Mouse (Mus musculus): ENCODE measurements around the gene Chac1. TPM values are rescaled to one million over a fixed set of nuclear protein-coding genes. Genes with fewer than 3 reads are reported as not detected.
A peak's percentile ranks its signal among the peaks of the same experiment; 100 is the strongest.

Chac1 gene
- polyA plus RNA-seq (2015; fragmentation: Nextera tagmentation; extraction: Ambion mirVana), result 6.1 and 6.7 TPM in 2 replicates

GRCm38 (mm10) chr2:119350555-119351486 lies at the start of gene Chac1:
Gene Chac1 (plus strand): TSS chr2:119351229.
- peaks cover 13% of the 10 kb centered on the region for H3K36me3 ChIP-seq
- peak; percentile 98 for ATAC-seq (ENCODE audit: low FRiP score)
- WGBS, result 5% methylated on average over 58 of the region's 58 CpGs
- H3K4me1 ChIP-seq (replicated peaks), result peaks cover 8% of the 10 kb centered on the region
- no peak within 1 kb of the TSS for H3K27ac ChIP-seq
- no peaks in the 10 kb centered on the region for H3K9me3 ChIP-seq
- peaks cover 55% of the 10 kb centered on the region for H3K27me3 ChIP-seq
- peak within 1 kb of the TSS; percentile 80 for H3K9ac ChIP-seq
- H3K4me2 ChIP-seq, result peak within 1 kb of the TSS; percentile 94
- peak within 1 kb of the TSS; percentile 62 for H3K4me3 ChIP-seq

GRCm38 (mm10) chr2:119302876-119303275 lies 48.2 kb upstream of the Chac1 start:
- WGBS, result 82% methylated on average over 6 of the region's 6 CpGs
- Histone ChIP-seq H3K4me3 (no peak overlapping the region), H3K4me2 (no peak overlapping the region), H3K4me1 (replicated peaks) (peaks cover 34% of the 10 kb centered on the region), H3K36me3 (peaks cover 30% of the 10 kb centered on the region), H3K9me3 (no peaks in the 10 kb centered on the region), H3K27ac (no peak overlapping the region), H3K27me3 (0 out of 2 replicates have a peak, but pooled peaks cover 7% of the 10 kb centered on the region), H3K9ac (no peak overlapping the region)
- no peak for ATAC-seq (ENCODE audit: low FRiP score)

- WGBS, result 60% methylated on average over 3 of the region's 3 CpGs
- Histone ChIP-seq H3K4me1 (replicated peaks) (peaks cover 34% of the 10 kb centered on the region), H3K4me3 (no peak overlapping the region), H3K27me3 (0 out of 2 replicates have a peak, but pooled peaks cover 10% of the 10 kb centered on the region), H3K4me2 (no peak overlapping the region), H3K27ac (no peak overlapping the region), H3K36me3 (peaks cover 15% of the 10 kb centered on the region), H3K9me3 (no peaks in the 10 kb centered on the region), H3K9ac (no peak overlapping the region)
- no peak for ATAC-seq (ENCODE audit: low FRiP score)
These were observed 46.6 kb upstream of the Chac1 start for GRCm38 (mm10) chr2:119304391-119304790.

- H3K27me3 ChIP-seq, result 0 out of 2 replicates have a peak, but pooled peaks cover 14% of the 10 kb centered on the region
- peak; percentile 63; the same call in 1 of the 2 replicates for ATAC-seq (ENCODE audit: low FRiP score)
- 13% methylated on average over 3 of the region's 3 CpGs for WGBS
- H3K4me3 ChIP-seq, result no peak overlapping the region
- H3K9me3 ChIP-seq, result no peaks in the 10 kb centered on the region
- no peak overlapping the region for H3K9ac ChIP-seq
- H3K4me2 ChIP-seq, result no peak overlapping the region
- peaks cover 11% of the 10 kb centered on the region for H3K36me3 ChIP-seq
- H3K4me1 ChIP-seq (replicated peaks), result peaks cover 31% of the 10 kb centered on the region
- 0 out of 2 replicates have a peak overlapping the region, but pooled peaks have one; percentile 12 for H3K27ac ChIP-seq
These were observed 46.2 kb upstream of the Chac1 start for GRCm38 (mm10) chr2:119304798-119305208.

GRCm38 (mm10) chr2:119311544-119311943 lies 39.5 kb upstream of the Chac1 start:
- Histone ChIP-seq H3K9ac (no peak overlapping the region), H3K27ac (no peak overlapping the region), H3K4me1 (replicated peaks) (peaks cover 16% of the 10 kb centered on the region), H3K9me3 (no peaks in the 10 kb centered on the region; the same call in 1 of the 2 replicates), H3K27me3 (peaks cover 60% of the 10 kb centered on the region), H3K4me2 (no peak overlapping the region), H3K4me3 (no peak overlapping the region), H3K36me3 (no peaks in the 10 kb centered on the region)
- WGBS, result 62% methylated on average over 12 of the region's 12 CpGs
- ATAC-seq (ENCODE audit: low FRiP score), result no peak

GRCm38 (mm10) chr2:119312380-119312958 lies 38.6 kb upstream of the Chac1 start:
- ATAC-seq (ENCODE audit: low FRiP score), result 0 out of 2 replicates have a peak, but pooled peaks have one; percentile 37
- H3K27ac ChIP-seq, result no peak overlapping the region
- H3K4me2 ChIP-seq, result no peak overlapping the region
- 21% methylated on average over 2 of the region's 2 CpGs for WGBS
- H3K9me3 ChIP-seq, result no peaks in the 10 kb centered on the region; the same call in 1 of the 2 replicates
- H3K9ac ChIP-seq, result no peak overlapping the region
- no peak overlapping the region for H3K4me3 ChIP-seq
- H3K4me1 ChIP-seq (replicated peaks), result peaks cover 16% of the 10 kb centered on the region
- peaks cover 68% of the 10 kb centered on the region for H3K27me3 ChIP-seq
- H3K36me3 ChIP-seq, result no peaks in the 10 kb centered on the region

- H3K4me2 ChIP-seq, result no peak overlapping the region
- no peak overlapping the region for H3K4me3 ChIP-seq
- WGBS, result 34% methylated on average over 10 of the region's 10 CpGs
- peaks cover 16% of the 10 kb centered on the region for H3K4me1 ChIP-seq (replicated peaks)
- no peaks in the 10 kb centered on the region; the same call in 1 of the 2 replicates for H3K9me3 ChIP-seq
- H3K27me3 ChIP-seq, result peaks cover 81% of the 10 kb centered on the region
- H3K36me3 ChIP-seq, result no peaks in the 10 kb centered on the region
- no peak overlapping the region for H3K27ac ChIP-seq
- no peak overlapping the region for H3K9ac ChIP-seq
- ATAC-seq (ENCODE audit: low FRiP score), result 0 out of 2 replicates have a peak, but pooled peaks have one; percentile 40
These were observed 37.1 kb upstream of the Chac1 start for GRCm38 (mm10) chr2:119313780-119314479.

- Histone ChIP-seq H3K4me3 (no peak overlapping the region), H3K4me2 (no peak overlapping the region), H3K27me3 (peaks cover 83% of the 10 kb centered on the region), H3K4me1 (replicated peaks) (peaks cover 16% of the 10 kb centered on the region), H3K27ac (no peak overlapping the region), H3K36me3 (no peaks in the 10 kb centered on the region), H3K9me3 (no peaks in the 10 kb centered on the region; the same call in 1 of the 2 replicates), H3K9ac (no peak overlapping the region)
- ATAC-seq (ENCODE audit: low FRiP score), result no peak
- 61% methylated on average over 12 of the region's 12 CpGs for WGBS
These were observed 36.2 kb upstream of the Chac1 start for GRCm38 (mm10) chr2:119314742-119315310.

GRCm38 (mm10) chr2:119318043-119318710 lies 32.9 kb upstream of the Chac1 start:
- WGBS, result 66% methylated on average over 3 of the region's 3 CpGs

GRCm38 (mm10) chr2:119320571-119320970 lies 30.5 kb upstream of the Chac1 start:
- Histone ChIP-seq H3K27ac (no peak overlapping the region), H3K9me3 (no peaks in the 10 kb centered on the region; the same call in 1 of the 2 replicates), H3K4me2 (no peak overlapping the region), H3K36me3 (no peaks in the 10 kb centered on the region), H3K27me3 (peaks cover 97% of the 10 kb centered on the region), H3K9ac (no peak overlapping the region), H3K4me1 (replicated peaks) (peaks cover 49% of the 10 kb centered on the region), H3K4me3 (no peak overlapping the region)
- WGBS, result 66% methylated on average over 8 of the region's 8 CpGs
- ATAC-seq (ENCODE audit: low FRiP score), result no peak

More at GRCm38 (mm10) chr2:119318043-119318710, 32.9 kb upstream of the Chac1 start:
- H3K9me3 ChIP-seq, result no peaks in the 10 kb centered on the region; the same call in 1 of the 2 replicates
- H3K4me3 ChIP-seq, result no peak overlapping the region
- peaks cover 37% of the 10 kb centered on the region for H3K4me1 ChIP-seq (replicated peaks)
- no peak overlapping the region for H3K9ac ChIP-seq
- H3K4me2 ChIP-seq, result no peak overlapping the region
- H3K27me3 ChIP-seq, result peaks cover 97% of the 10 kb centered on the region
- no peak overlapping the region for H3K27ac ChIP-seq
- no peaks in the 10 kb centered on the region for H3K36me3 ChIP-seq
- no peak for ATAC-seq (ENCODE audit: low FRiP score)
